Mouse (Mus musculus) myocyte (in vitro differentiated cells): ENCODE data around the gene Coro1c.

Source experiments
- E2F4 ChIP-seq: IDR thresholded peaks from one replicate; pipeline ENCODE4 v1.6.1; 2011; ENCODE audit warnings: mild to moderate bottlenecking, control low read depth, moderate library complexity; ENCODE audit not compliant: insufficient read depth
- MYOG ChIP-seq, 3 experiments: IDR thresholded peaks; one replicate each; pipeline ENCODE4 v1.6.1; 2011; ENCODE audit warnings: control low read depth in 2 of 3, low read depth in 2 of 3, mild to moderate bottlenecking in 2 of 3; ENCODE audit not compliant: insufficient read length in 2 of 3, control insufficient read depth in 1 of 3, insufficient read depth in 1 of 3

GRCm38 (mm10) chr5:113854494-113854893 is 54.1 kb downstream of the Coro1c start:
- TF ChIP-seq MYOG (IDR thresholded peaks at IDR 0.05; ENCODE audit: control insufficient read depth in 1 of 3, insufficient read depth in 1 of 3, insufficient read length in 2 of 3, low read depth in 2 of 3) = no peak
- no peak for TF ChIP-seq E2F4
